Mouse (Mus musculus): Measurements from ENCODE around the gene Tprgl. TPM values are rescaled to one million over a fixed set of nuclear protein-coding genes. Genes with fewer than 3 reads are reported as not detected.

Gene Tprgl
- total RNA-seq (2022) = 100 to 1,000 TPM; 125 to 142 (median 127) TPM

DNA sequence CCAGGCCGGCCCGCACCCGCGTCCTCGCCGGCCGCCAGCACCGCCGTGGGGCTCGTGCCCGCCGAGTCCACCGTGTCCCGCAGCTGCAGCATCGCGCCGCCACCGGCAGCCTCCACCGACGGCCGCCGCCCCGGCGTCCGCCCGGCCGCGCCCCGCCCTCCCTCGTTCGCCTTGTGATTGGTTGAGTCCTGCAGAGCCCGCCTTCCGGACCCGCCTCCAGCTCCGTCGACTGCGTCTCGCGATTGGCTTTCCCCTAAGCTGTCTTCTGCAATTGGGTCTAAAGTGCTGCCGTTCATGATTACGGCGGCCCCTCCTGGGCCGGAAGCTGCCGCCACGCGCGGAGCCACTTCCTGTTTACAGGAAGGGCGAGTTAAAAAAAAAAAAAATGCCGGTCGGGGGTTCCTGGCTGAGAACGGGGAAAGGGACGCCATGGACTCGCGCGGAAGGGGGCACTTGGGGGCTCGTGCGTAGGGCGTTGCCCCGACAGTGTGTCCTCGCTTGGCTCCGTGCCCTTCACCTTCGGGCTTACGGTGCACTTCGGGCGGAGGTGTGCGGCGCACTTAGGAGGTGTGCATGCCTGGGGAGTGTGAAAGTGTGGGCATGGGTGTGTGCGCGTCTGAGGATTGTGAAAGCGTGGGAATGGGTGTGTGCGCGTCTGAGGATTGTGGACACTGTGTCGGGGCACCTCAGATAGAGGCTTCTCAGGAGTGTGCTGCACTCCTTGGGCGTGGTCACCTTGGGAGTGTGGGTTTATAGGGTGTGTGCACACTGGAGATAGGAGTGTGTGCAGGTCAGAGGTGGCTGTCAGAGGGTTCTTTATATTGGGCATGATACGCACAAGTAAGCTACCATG lies at the start of gene Tprgl:
Gene Tprgl, minus strand, starts transcription at position 129 of the 853 bp plus-strand sequence.
- DNase-seq (ENCODE audit: low spot score) = peak; percentile 97

DNA sequence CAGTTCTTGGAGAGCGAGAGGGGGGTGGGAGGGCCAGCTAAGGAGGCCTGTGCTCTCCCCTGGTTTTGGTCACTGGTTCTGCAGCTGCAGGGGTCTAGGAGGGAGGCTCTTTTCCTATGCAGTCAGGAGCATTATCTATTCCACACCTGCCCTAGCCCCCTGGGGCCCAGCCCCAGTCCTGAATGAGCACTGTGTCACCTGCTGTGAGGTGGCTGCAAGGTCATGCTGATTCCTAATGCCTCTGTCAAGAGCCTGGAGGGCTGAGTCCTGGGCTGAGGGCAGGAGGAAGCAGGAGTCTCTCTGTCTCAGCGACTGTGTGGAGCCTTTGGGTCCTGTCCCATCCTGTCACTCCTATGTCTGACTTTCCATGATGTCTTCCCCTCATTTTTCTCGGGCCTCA lies 49.4 kb upstream of the Tprgl start:
- no peak for DNase-seq (ENCODE audit: low spot score)

GRCm38 (mm10) chr4:154209054-154209453 lies 48.6 kb upstream of the Tprgl start:
- no peak for DNase-seq (ENCODE audit: low spot score)

DNA sequence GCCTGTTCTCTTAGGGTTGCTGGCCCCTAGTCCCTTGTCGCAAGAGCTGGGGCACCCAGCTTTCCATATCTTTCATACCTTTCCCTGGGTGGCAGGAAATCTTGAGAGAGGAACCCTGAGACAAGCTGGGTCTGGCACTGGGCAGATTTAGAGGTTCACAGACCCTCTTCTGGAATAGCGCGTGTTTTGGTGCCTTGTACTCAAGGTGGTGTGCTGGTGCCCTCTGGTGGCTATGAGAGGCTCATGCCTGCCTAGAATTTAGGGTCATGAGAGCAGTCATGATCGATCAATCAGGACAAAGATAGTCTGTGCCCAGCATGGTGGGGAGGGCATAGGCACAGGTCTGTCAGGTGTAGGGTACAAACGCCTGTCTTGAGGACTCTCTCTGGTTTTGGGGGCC lies 46.8 kb upstream of the Tprgl start:
- DNase-seq (ENCODE audit: low spot score) = peak; percentile 59

DNA sequence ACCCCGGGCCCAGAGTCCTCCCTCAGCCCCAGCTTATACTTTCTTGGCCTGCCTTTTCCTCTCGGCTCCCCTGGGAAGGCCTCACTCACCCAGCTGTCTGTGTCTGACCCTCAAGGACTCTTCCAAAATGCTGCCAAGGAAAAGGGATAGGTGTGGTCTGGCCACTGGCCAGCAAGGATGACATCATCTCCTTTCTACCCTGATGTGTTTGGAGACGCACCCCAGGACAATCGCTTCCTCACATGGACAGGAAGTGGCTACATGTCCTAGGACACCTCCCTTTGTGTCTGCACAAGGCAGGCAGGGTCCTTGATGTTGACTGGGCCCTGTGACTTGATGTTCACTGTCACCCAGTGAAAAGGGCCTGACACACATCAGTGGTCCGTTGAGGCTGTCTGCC lies 44.9 kb upstream of the Tprgl start:
- peak; percentile 83 for DNase-seq (ENCODE audit: low spot score)

DNA sequence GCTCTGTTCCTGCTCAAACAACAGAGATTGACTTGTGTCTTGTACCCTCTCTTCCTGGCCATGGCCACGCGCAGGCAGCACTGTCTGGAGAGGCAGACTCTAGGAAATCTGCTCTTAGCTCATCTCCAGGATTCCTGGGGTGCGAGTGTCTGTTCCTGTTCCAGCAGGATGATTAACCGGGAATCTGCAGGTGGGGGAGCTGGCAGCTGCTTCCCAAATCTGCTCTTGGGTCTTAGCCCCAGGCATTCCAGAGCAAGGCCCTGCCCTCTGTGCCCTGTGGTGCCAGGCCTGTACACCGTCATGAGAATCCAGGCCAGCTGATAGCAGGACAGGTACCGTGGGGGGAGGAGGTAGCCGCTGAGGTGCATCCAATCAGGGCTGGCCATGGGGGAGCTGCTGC lies 44.1 kb upstream of the Tprgl start:
- DNase-seq (ENCODE audit: low spot score) = no peak

DNA sequence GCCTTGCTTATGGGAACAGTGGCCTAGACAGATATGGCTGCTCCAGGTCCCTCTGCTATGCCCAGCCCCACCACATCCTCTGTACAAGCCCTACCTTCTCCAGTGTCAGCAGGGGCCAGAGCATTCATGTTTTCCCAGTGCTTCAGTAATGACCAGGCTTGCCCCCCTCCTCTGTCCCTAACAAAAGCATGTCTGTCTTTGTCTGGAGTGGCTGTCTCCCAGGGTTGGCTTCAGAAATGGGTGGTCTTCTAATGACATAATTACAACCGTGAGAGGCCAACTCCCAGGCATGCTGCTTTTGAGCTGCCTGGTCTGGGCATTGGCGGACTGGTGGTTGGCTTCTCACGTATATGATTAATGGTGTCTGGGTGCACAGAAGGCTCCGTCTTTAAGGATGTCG lies 41.0 kb upstream of the Tprgl start:
- DNase-seq (ENCODE audit: low spot score) = no peak

DNA sequence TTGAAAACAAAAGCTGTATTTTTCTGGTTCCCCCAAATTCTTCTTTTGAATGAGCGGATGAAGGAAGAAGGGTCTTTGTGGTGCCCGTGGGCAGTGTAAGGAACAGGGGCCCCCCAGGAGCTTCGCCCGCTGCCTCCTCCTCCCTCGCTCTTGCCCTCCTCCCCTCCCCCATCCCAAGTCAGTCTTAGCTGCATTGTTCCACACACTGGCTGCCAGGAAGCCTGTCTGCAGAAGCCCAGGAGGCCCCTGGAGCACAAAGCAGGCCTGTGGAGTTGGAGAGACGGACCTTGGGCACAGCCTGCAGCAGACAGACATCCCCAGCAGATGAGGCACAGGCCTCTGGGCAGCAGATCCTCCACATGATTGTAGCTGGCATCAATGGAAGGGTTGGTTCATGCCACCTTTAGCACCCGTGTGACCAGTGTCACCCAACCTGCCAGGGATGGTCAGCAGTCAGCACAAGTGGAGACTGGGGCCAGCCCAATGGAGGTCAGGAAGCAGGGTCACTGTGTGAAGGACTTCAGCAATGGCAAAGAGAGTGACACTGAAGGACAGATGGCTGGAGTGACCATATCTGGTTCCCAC lies 38.0 kb upstream of the Tprgl start:
- no peak for DNase-seq (ENCODE audit: low spot score)

DNA sequence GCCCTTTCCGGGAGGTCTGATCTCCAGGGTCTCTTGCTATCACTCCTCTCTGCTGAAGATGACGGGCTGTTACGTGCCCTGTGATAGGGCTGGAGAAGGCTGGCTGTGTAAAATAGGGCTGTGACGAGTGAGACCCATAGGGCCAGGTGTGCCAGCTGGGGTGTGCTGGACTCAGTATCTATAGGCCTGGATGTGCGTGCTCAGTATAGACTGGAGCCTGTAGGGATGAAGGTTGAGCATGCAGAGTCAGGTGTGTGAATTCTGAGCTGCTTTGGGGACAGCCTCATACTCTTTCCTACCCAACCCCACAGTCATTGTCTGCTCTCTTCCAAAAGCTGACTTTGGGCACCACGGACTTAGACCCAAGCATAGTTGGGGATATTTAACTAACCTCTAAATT lies 37.5 kb upstream of the Tprgl start:
- DNase-seq (ENCODE audit: low spot score) = no peak

DNA sequence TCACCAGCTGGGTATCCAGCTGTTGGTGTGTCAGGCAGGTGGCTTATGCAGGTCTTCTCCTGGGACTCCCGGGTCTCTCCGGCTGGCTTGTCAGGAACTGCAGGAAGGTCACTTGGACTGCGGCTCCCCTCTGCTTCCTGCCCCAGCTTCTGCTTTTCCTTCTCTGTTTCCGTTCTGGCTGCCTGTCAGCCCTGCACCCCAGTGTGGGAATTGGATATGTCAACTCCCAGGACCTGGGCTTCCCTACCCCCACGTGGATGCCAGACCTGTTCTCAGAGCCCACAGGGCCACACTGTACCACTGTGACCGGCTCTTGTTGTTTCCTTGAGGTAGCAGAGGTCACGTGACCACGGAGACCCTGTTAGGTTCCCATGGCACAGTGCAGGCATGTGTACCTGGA lies 28.5 kb upstream of the Tprgl start:
- no peak for DNase-seq (ENCODE audit: low spot score)

DNA sequence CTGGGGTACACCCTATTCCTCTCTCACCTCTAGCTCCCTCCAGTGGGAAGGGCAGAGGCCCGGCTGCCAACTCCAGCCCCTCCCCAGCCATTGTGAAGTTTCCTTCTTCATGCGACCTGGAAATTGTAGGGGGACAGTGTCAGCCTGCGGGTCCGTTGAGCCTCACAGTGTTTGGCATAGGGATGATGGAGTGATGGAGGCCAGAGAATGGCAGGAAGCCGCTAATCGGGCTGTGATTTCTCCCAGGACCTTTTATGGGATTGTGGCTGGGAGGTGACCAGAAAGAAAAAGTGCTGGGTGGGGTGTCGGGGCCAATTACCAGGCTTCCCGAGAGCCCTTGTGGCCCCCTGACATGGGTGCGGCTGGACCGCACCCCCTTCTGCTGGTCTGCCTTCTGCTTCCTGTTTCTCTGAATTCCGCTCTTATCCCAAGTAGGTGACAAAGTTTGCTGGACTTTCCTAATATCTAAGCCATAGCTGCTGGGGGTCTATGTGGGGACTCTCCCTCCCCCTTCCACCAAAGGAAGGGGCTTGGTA lies 25.6 kb upstream of the Tprgl start:
- no peak for DNase-seq (ENCODE audit: low spot score)

DNA sequence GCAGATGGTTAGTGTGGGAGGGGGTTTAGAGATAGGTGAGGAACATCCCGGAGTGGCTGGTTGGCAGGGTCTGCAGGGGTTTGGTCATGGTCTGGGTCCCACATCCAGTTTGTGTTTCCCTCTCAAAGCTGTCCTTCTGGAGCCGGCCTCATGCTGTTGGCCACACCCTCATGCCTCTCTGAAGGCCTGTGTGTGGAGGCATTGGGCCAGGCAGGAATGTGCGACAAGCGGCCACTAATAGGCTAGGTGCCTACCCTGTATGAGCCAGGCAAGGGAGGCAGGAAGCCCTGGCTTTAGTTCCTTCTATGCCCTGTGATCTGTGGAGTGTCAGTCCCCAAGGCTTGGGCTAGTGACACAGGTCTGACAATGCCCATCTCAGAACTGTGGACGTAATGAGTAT lies 24.5 kb upstream of the Tprgl start:
- DNase-seq (ENCODE audit: low spot score) = no peak

DNA sequence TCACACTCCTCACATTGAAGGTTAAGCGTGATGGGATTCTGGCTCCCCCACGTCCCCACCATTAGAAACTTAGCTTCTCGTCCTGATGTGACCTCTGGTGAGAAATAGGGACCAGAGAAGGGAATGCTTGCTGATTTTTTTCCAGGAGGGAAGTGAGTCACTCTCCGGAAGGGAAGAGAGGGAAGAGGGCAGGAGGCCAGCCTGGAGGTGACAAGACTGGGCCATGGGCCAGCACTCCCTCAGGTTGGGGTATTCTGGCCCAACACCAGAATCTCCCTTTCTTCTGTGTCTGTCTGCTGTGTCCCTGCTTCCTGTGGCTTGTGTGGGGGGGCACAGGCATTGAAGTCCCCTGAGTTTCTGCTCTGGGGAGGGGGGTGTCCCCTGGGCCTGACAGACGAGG lies 23.1 kb upstream of the Tprgl start:
- DNase-seq (ENCODE audit: low spot score) = no peak

- no peak for DNase-seq (ENCODE audit: low spot score)
Measured at GRCm38 (mm10) chr4:154181001-154181400, 20.5 kb upstream of the Tprgl start.

- peak; percentile 37 for DNase-seq (ENCODE audit: low spot score)
Measured at GRCm38 (mm10) chr4:154177257-154177656, 16.8 kb upstream of the Tprgl start.

DNA sequence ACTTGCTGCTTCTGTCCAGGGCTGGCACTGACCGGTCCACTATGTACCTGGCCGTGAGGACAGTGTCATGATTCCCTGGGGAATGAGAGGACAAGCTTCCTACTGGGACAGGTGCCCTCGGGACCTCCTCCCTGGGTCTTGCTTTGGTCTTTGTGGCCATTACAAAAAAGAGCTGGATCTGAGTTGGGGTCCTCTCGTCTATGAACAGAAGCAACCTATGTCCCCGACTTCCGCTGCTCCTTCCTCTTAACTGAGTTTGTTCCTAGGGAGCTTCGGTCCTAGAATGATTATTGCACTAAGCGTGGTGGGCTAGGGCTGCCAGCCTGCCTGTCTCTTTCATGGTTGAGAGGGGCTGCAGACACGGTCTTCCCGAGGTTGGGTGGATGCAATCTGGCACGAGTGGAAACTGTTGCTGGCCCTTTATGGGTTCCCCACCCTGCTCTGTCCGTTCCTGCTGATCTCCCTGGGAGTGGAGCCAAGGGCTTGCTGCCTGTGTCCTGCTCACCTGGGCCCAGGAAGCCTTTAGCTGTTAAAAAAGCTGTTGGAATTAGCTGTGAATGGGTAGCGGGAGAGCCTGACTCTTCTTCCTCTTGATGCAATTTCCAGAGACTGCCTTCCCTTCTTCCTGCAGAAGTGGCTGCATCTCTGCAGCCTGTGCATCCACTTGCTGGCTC lies 11.6 kb upstream of the Tprgl start:
- DNase-seq (ENCODE audit: low spot score) = no peak

DNA sequence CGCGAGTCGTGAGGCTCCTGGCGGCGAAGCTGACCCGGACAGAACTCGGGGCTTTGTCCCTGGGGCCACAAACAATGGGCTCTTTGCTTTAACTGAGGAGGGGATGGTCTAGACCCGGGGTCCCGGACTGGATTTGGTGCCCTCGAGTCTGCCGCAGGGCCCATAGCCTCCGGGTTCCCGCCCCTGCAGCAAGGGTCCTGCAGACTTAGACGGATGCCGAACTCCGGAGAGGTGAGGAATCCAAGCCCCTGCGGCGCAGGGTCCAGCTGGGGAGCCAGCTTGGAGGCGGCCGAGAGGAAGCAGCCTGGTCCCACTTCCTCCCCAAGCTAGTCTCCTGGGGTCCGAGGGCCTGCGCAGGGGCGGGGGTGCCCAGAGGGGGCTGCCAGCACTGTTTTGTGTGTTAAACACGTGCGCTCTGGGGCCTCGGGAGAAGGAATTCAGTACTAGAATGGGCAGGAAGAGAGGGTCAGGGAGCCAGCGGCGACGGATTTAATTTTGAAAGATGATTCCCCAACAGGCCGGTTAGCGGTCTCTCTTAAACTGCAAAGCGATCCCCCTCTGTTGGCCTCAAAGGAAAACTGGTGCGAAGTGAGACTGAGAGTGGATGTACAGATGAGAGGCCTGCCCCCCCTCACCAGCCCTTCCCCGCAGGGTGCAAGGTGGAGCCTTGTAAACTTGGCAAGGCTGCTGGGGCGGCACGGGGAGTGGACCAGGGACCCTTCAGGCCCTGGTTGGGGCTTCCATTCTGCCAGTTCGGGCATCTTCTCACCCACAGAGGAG lies 10.9 kb upstream of the Tprgl start:
- DNase-seq (ENCODE audit: low spot score) = no peak

DNA sequence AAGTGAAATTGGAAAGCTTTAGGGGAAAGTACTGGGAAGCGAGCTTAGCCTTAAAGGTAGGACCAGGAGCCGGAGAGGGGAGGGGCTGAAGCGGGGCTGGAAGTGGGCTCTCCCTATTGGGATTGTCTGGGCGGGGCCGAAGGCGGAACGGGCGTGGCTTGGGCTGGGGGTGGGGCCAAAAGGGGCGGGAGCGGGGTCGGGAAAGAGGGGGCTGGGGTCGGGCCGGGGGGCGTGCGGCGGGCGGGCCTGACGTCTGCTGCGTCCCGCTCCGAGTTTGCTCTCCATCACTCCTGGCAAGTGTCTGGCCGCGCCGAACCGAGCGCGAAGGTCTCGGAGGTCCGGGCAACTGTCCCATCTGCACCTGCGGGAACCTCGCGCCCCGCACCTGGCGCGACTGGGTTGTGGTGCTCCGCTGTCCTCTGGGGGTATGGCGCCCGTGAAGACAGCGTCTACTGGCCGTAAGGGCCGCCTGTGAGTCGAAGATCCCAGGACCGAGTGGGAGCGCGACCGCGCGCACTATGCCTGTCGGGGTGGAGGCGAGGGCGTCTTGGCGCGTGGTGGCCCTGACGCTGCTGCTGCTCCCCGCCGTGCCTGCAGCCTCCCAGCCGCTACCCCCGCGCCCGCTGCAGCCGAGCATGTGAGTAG lies 10.2 kb upstream of the Tprgl start, which contains the start of gene Megf6:
Gene Megf6, plus strand, starts transcription at position 225 of the 645 bp plus-strand sequence.
- no peak for DNase-seq (ENCODE audit: low spot score)

- DNase-seq (ENCODE audit: low spot score) = no peak
Measured at GRCm38 (mm10) chr4:154170021-154170420, 9.6 kb upstream of the Tprgl start.

- peak; percentile 68 for DNase-seq (ENCODE audit: low spot score)
Measured at GRCm38 (mm10) chr4:154167053-154167452, 6.6 kb upstream of the Tprgl start.

DNA sequence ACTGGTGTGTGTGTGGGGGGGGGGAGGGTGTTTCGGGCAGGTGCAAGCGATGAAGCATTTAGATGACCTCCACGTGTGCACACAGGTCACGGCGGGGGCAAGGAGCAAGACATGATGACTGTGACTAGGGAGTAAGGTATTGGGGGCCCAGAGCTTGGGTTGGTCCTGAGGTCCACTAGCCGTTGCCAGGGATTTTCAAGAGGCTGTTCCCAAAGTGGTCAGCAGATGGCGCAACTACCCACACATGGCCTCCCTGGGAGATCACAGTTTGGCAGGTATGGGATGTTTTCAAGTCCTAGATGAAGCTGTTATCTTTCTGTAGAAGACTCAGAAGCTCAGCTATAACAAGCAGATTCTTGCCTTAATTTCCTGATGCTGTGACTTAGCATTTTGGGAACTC lies 2.8 kb upstream of the Tprgl start:
- DNase-seq (ENCODE audit: low spot score) = peak; percentile 76
